Mouse (Mus musculus) liver, embryonic 12.5 days (tissue): Measurements from ENCODE around the gene Mvk. TPM values are rescaled to one million over a fixed set of nuclear protein-coding genes. Genes with fewer than 3 reads are reported as not detected.

Source experiments
- ATAC-seq: fragments of 200-750 bp; cut with Nextera tagmentation; 2 replicates; pipeline ENCODE4 v1.8.0; 2017; ENCODE audit warnings: moderate number of reproducible peaks, mild to moderate bottlenecking, moderate library complexity
- H3K27ac ChIP-seq: fragments of 300-500 bp; sonication (generic); 2 replicates; pipeline ENCODE4 v1.5.1; 2016; ENCODE audit warnings: mild to moderate bottlenecking
- H3K27me3 ChIP-seq: fragments of 300-500 bp; sonication (generic); replicated peaks from 2 replicates; pipeline ENCODE4 v1.6.1; 2016; ENCODE audit warnings: mild to moderate bottlenecking, moderate library complexity
- H3K36me3 ChIP-seq: fragments of 300-500 bp; sonication (generic); 2 replicates; pipeline ENCODE4 v1.6.1; 2016; ENCODE audit warnings: mild to moderate bottlenecking, moderate library complexity
- H3K4me1 ChIP-seq: fragments of 300-500 bp; sonication (generic); 2 replicates; pipeline ENCODE4 v1.6.1; 2016
- H3K4me2 ChIP-seq: fragments of 300-500 bp; sonication (generic); 2 replicates; pipeline ENCODE4 v1.6.1; 2016; ENCODE audit warnings: mild to moderate bottlenecking, moderate library complexity
- H3K4me3 ChIP-seq: fragments of 300-500 bp; sonication (generic); 2 replicates; pipeline ENCODE4 v1.5.1; 2016; ENCODE audit warnings: mild to moderate bottlenecking, moderate library complexity
- H3K9ac ChIP-seq: fragments of 300-500 bp; sonication (generic); 2 replicates; pipeline ENCODE4 v1.6.1; 2016; ENCODE audit warnings: mild to moderate bottlenecking, moderate library complexity
- H3K9me3 ChIP-seq: fragments of 300-500 bp; sonication (generic); replicated peaks from 2 replicates; pipeline ENCODE4 v1.6.1; 2016; ENCODE audit warnings: mild to moderate bottlenecking, moderate library complexity
- WGBS: fragments of 180-500 bp; shearing (Covaris S2); methylation state at CpG from one replicate; pipeline ENCODE4 v1.1.7; 2016; ENCODE audit not compliant: insufficient replicate concordance; 5-methylcytosine and 5-hydroxymethylcytosine counted together
- polyA plus RNA-seq: library from polyadenylated mRNA; unstranded; fragments of >200 nt; fragmentation: Nextera tagmentation; extraction: Ambion mirVana; gene quantifications from 2 replicates; pipeline ENCODE4 v1.2.1, GENCODE M21; 2016

Gene Mvk
- polyA plus RNA-seq, 1 experiment from 2014 or later: 34.6 TPM

GRCm38 (mm10) chr5:114421561-114422298, 22.3 kb upstream of the Mvk start:
- no peak overlapping the region for H3K9ac ChIP-seq
- H3K9me3 ChIP-seq: no peaks in the 10 kb centered on the region
- 68% methylated on average over 11 of the region's 11 CpGs for WGBS
- H3K4me2 ChIP-seq: no peak overlapping the region; the same call in 1 of the 2 replicates
- no peaks in the 10 kb centered on the region for H3K27me3 ChIP-seq
- H3K4me3 ChIP-seq: no peak overlapping the region
- H3K36me3 ChIP-seq: peaks cover 44% of the 10 kb centered on the region
- peak overlapping the region; percentile 64 for H3K27ac ChIP-seq
- peak; percentile 35; the same call in 1 of the 2 replicates for ATAC-seq
- peaks cover 17% of the 10 kb centered on the region for H3K4me1 ChIP-seq

- peak overlapping the region; percentile 64; the same call in 1 of the 2 replicates for H3K27ac ChIP-seq
- H3K9me3 ChIP-seq: no peaks in the 10 kb centered on the region
- WGBS: 35% methylated on average over 5 of the region's 5 CpGs
- no peak overlapping the region for H3K9ac ChIP-seq
- H3K27me3 ChIP-seq: no peaks in the 10 kb centered on the region
- H3K4me3 ChIP-seq: no peak overlapping the region
- H3K4me2 ChIP-seq: no peak overlapping the region; the same call in 1 of the 2 replicates
- H3K4me1 ChIP-seq: peaks cover 17% of the 10 kb centered on the region
- no peak for ATAC-seq
- H3K36me3 ChIP-seq: peaks cover 35% of the 10 kb centered on the region
These were observed 21.5 kb upstream of the Mvk start for GRCm38 (mm10) chr5:114422591-114422990.

GRCm38 (mm10) chr5:114423961-114424360, 20.1 kb upstream of the Mvk start:
- H3K9ac ChIP-seq: no peak overlapping the region
- H3K4me3 ChIP-seq: no peak overlapping the region
- no peak overlapping the region for H3K4me2 ChIP-seq
- ATAC-seq: no peak
- peaks cover 17% of the 10 kb centered on the region for H3K4me1 ChIP-seq
- no peaks in the 10 kb centered on the region for H3K9me3 ChIP-seq
- WGBS: 75% methylated on average over 5 of the region's 5 CpGs
- no peak overlapping the region for H3K27ac ChIP-seq
- H3K36me3 ChIP-seq: peaks cover 21% of the 10 kb centered on the region
- H3K27me3 ChIP-seq: no peaks in the 10 kb centered on the region

- ATAC-seq: no peak
These were observed 17.3 kb upstream of the Mvk start for GRCm38 (mm10) chr5:114426732-114427131.

GRCm38 (mm10) chr5:114428621-114429020, 15.4 kb upstream of the Mvk start:
- ATAC-seq: no peak

More at GRCm38 (mm10) chr5:114426732-114427131, 17.3 kb upstream of the Mvk start:
- 68% methylated on average over 6 of the region's 6 CpGs for WGBS
- Histone ChIP-seq H3K27me3 (0 out of 2 replicates have a peak, but pooled peaks cover 9% of the 10 kb centered on the region), H3K4me2 (no peak overlapping the region), H3K9ac (no peak overlapping the region), H3K27ac (no peak overlapping the region), H3K36me3 (no peaks in the 10 kb centered on the region), H3K4me3 (no peak overlapping the region), H3K9me3 (no peaks in the 10 kb centered on the region), H3K4me1 (peaks cover 10% of the 10 kb centered on the region)

GRCm38 (mm10) chr5:114429781-114430180, 14.3 kb upstream of the Mvk start:
- WGBS: 74% methylated on average over 7 of the region's 7 CpGs
- Histone ChIP-seq H3K27me3 (0 out of 2 replicates have a peak, but pooled peaks cover 9% of the 10 kb centered on the region), H3K27ac (no peak overlapping the region), H3K9ac (no peak overlapping the region), H3K36me3 (peaks cover 7% of the 10 kb centered on the region; the same call in 1 of the 2 replicates), H3K4me1 (no peaks in the 10 kb centered on the region), H3K4me3 (no peak overlapping the region), H3K9me3 (no peaks in the 10 kb centered on the region), H3K4me2 (no peak overlapping the region)
- no peak for ATAC-seq

More at GRCm38 (mm10) chr5:114428621-114429020, 15.4 kb upstream of the Mvk start:
- Histone ChIP-seq H3K36me3 (no peaks in the 10 kb centered on the region), H3K4me1 (no peaks in the 10 kb centered on the region), H3K27me3 (0 out of 2 replicates have a peak, but pooled peaks cover 9% of the 10 kb centered on the region), H3K4me3 (no peak overlapping the region), H3K4me2 (no peak overlapping the region), H3K27ac (no peak overlapping the region), H3K9ac (no peak overlapping the region), H3K9me3 (no peaks in the 10 kb centered on the region)
- WGBS: 70% methylated on average over 18 of the region's 18 CpGs

- Histone ChIP-seq H3K9me3 (no peaks in the 10 kb centered on the region), H3K36me3 (peaks cover 37% of the 10 kb centered on the region), H3K27me3 (0 out of 2 replicates have a peak, but pooled peaks cover 9% of the 10 kb centered on the region), H3K4me2 (no peak overlapping the region), H3K4me1 (no peaks in the 10 kb centered on the region), H3K9ac (no peak overlapping the region), H3K27ac (no peak overlapping the region), H3K4me3 (no peak overlapping the region)
- 75% methylated on average over 8 of the region's 8 CpGs for WGBS
- ATAC-seq: no peak
These were observed 9.7 kb upstream of the Mvk start for GRCm38 (mm10) chr5:114434359-114434758.

GRCm38 (mm10) chr5:114435588-114435987, 8.5 kb upstream of the Mvk start:
- Histone ChIP-seq H3K9me3 (no peaks in the 10 kb centered on the region), H3K4me1 (no peaks in the 10 kb centered on the region), H3K36me3 (peaks cover 37% of the 10 kb centered on the region), H3K4me3 (no peak overlapping the region), H3K4me2 (no peak overlapping the region), H3K27ac (no peak overlapping the region), H3K9ac (no peak overlapping the region), H3K27me3 (no peaks in the 10 kb centered on the region)
- ATAC-seq: no peak
- WGBS: 85% methylated on average over 14 of the region's 14 CpGs

GRCm38 (mm10) chr5:114444368-114444692, 261 bp downstream of the Mvk start:
- peak overlapping the region; percentile 77 for H3K9ac ChIP-seq
- H3K36me3 ChIP-seq: peaks cover 28% of the 10 kb centered on the region
- WGBS: 1% methylated on average over 21 of the region's 21 CpGs
- peaks cover 22% of the 10 kb centered on the region for H3K4me1 ChIP-seq
- H3K9me3 ChIP-seq: no peaks in the 10 kb centered on the region
- H3K4me2 ChIP-seq: peak overlapping the region; percentile 78
- peak overlapping the region; percentile 64 for H3K4me3 ChIP-seq
- no peaks in the 10 kb centered on the region for H3K27me3 ChIP-seq
- H3K27ac ChIP-seq: 0 out of 2 replicates have a peak overlapping the region, but pooled peaks have one; percentile 56
- no peak for ATAC-seq

GRCm38 (mm10) chr5:114449011-114449410, 4.9 kb downstream of the Mvk start:
- ATAC-seq: no peak
- H3K4me2 ChIP-seq: no peak overlapping the region
- no peaks in the 10 kb centered on the region for H3K9me3 ChIP-seq
- no peaks in the 10 kb centered on the region for H3K27me3 ChIP-seq
- 73% methylated on average over 4 of the region's 4 CpGs for WGBS
- no peak overlapping the region for H3K4me3 ChIP-seq
- no peak overlapping the region for H3K9ac ChIP-seq
- peaks cover 56% of the 10 kb centered on the region for H3K36me3 ChIP-seq
- H3K27ac ChIP-seq: no peak overlapping the region
- peaks cover 14% of the 10 kb centered on the region for H3K4me1 ChIP-seq

GRCm38 (mm10) chr5:114456287-114456686, 12.2 kb downstream of the Mvk start:
- H3K9ac ChIP-seq: no peak overlapping the region
- no peak for ATAC-seq
- H3K4me1 ChIP-seq: peaks cover 14% of the 10 kb centered on the region
- WGBS: 79% methylated on average over 9 of the region's 9 CpGs
- no peaks in the 10 kb centered on the region for H3K27me3 ChIP-seq
- H3K36me3 ChIP-seq: peaks cover 19% of the 10 kb centered on the region
- no peak overlapping the region for H3K4me2 ChIP-seq
- H3K27ac ChIP-seq: no peak overlapping the region
- H3K4me3 ChIP-seq: no peak overlapping the region
- H3K9me3 ChIP-seq: no peaks in the 10 kb centered on the region

- Histone ChIP-seq H3K4me2 (no peak overlapping the region), H3K4me3 (no peak overlapping the region), H3K4me1 (peaks cover 17% of the 10 kb centered on the region), H3K27me3 (no peaks in the 10 kb centered on the region), H3K9me3 (no peaks in the 10 kb centered on the region), H3K9ac (no peak overlapping the region), H3K27ac (no peak overlapping the region), H3K36me3 (peaks cover 11% of the 10 kb centered on the region)
- no peak for ATAC-seq
- WGBS: 70% methylated on average over 16 of the region's 16 CpGs
These were observed 13.0 kb downstream of the Mvk start for GRCm38 (mm10) chr5:114456995-114457605.
